Mouse (Mus musculus): ENCODE measurements at regions not wholly inside any gene's neighbourhood (a gene's known extent, or its start where the extent isn't known, plus 50 kb on each side); places are given as distances from the start of the nearest gene placed in this dataset.

DNA sequence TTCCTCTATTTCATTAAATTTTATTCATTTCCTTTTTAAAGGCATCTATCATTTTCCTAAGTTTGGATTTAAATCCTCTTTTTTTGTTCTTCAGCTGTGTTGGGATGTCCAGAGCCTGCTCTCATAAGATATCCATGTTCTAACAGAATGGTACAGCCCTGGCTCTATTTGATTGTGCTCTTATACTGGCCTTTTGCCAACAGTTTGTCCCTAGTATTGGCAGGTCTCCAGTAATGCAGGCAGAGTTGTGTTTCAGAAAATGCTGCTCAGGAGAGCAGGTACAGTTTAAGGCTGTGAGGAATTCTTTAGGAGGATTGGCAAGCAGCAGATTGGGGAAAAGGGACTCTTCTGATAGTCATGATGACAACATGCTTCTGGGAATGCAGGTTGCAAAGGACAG, 797.1 kb upstream of the Slit2 start:
- no peaks in the 10 kb centered on the region for H3K9me3 ChIP-seq (ENCODE audit: low read length)
- H3K36me3 ChIP-seq (ENCODE audit: insufficient read depth, low read length): no peaks in the 10 kb centered on the region
- no peak overlapping the region for H3K27ac ChIP-seq
- H3K4me1 ChIP-seq (ENCODE audit: insufficient read depth, low read length): no peaks in the 10 kb centered on the region
- no peak overlapping the region for H3K4me2 ChIP-seq (ENCODE audit: low read depth, low read length)
- H3K27me3 ChIP-seq (ENCODE audit: insufficient read depth, low read length): no peaks in the 10 kb centered on the region
- DNase-seq (ENCODE audit: low spot score) (peak; percentile 67), ATAC-seq (no peak)
- H3K9ac ChIP-seq (replicated peaks; ENCODE audit: low read length): no peak overlapping the region
- no peak for TF ChIP-seq CTCF (IDR thresholded peaks at IDR 0.05; ENCODE audit: low read depth)
- H3K4me3 ChIP-seq (ENCODE audit: low read length): no peak overlapping the region

DNA sequence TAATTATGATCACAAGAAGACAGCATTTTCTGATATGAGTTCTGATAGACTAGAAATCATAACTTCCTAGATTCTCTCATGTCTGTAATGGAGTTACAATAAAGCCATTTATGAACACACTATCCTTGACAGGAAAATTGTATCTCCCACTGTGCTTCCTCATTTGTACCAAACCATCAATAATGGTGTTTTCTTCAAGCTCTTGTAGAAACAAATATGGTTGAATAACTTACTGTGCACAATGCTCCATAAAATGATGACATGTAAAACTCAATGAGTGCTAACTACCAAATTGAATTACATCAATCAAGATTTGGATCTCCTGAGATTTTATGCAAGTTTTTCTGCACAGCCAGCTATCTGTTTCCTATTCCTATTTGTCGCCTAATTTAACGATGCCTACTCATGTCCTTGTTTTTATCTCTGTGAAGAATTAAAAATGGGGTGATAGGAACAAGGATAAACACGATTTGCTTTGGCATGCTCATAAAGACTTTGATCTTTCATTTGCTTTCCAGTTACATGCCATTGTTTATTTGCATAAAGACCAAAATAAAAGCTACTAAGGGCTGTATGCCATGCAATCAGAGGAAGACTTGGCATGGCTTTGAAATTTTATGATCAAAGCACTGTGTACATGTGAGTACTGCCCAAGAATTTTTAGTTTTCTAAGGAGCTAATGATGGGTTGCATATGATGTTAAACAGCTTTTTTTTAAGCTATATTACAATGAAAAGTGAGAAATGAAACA, 780.6 kb upstream of the Slit2 start:
- Histone ChIP-seq H3K36me3 (ENCODE audit: insufficient read depth, low read length) (no peaks in the 10 kb centered on the region), H3K4me1 (ENCODE audit: insufficient read depth, low read length) (no peaks in the 10 kb centered on the region), H3K9me3 (ENCODE audit: low read length) (no peaks in the 10 kb centered on the region), H3K9ac (replicated peaks; ENCODE audit: low read length) (no peak overlapping the region), H3K27ac (no peak overlapping the region), H3K4me2 (ENCODE audit: low read depth, low read length) (no peak overlapping the region), H3K4me3 (ENCODE audit: low read length) (no peak overlapping the region), H3K27me3 (ENCODE audit: insufficient read depth, low read length) (no peaks in the 10 kb centered on the region)
- TF ChIP-seq CTCF (IDR thresholded peaks at IDR 0.05; ENCODE audit: low read depth): no peak
- no peak for ATAC-seq
- 55% methylated on average over 3 of the region's 3 CpGs for WGBS
- no peak for DNase-seq (ENCODE audit: low spot score)

DNA sequence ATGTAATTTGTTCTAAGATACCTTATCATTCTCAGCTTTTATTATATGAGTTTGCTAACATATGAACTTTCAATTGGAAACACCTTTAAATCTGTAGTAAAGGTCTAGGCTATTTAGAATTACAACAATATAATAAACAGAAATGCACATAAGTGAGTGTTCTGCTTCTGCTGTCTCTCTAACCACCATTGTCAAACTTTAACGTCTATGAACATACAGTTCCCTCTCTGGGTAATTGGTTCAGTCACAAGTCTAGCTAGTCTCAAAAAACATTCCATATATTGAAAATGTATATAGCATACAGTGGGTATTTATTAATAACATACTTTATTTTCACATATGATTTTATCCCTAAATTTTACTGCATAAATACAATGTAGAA, 780.0 kb upstream of the Slit2 start:
- Histone ChIP-seq H3K27ac (no peak overlapping the region), H3K9ac (replicated peaks; ENCODE audit: low read length) (no peak overlapping the region), H3K9me3 (ENCODE audit: low read length) (no peaks in the 10 kb centered on the region), H3K4me2 (ENCODE audit: low read depth, low read length) (no peak overlapping the region), H3K27me3 (ENCODE audit: insufficient read depth, low read length) (no peaks in the 10 kb centered on the region), H3K4me1 (ENCODE audit: insufficient read depth, low read length) (no peaks in the 10 kb centered on the region), H3K36me3 (ENCODE audit: insufficient read depth, low read length) (no peaks in the 10 kb centered on the region), H3K4me3 (ENCODE audit: low read length) (no peak overlapping the region)
- DNase-seq (ENCODE audit: low spot score) (no peak), ATAC-seq (no peak)
- WGBS: 82% methylated on average over 1 of the region's 1 CpGs
- TF ChIP-seq CTCF (IDR thresholded peaks at IDR 0.05; ENCODE audit: low read depth): no peak

DNA sequence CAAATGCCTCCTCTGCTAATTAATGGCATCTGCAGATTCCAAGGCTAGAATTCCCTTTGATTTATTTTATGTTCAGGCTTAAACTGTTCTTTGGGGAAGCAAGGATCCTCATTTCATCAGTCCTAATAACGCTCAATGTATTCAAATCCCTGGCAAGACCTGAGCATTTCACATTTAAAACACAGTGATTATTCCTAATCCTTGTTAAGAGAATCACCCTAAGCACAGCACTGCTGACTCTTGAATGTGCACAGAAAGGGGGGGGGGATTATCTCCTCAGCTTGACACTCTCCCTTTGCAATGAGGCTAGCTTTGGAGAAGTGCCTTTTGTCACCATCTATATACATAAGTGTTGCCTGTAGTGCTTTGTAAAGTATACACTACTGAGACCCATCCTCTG, 772.4 kb upstream of the Slit2 start:
- no peak for TF ChIP-seq CTCF (IDR thresholded peaks at IDR 0.05; ENCODE audit: low read depth)
- Histone ChIP-seq H3K27ac (no peak overlapping the region), H3K9me3 (ENCODE audit: low read length) (no peaks in the 10 kb centered on the region), H3K4me3 (ENCODE audit: low read length) (no peak overlapping the region), H3K4me2 (ENCODE audit: low read depth, low read length) (no peak overlapping the region), H3K27me3 (ENCODE audit: insufficient read depth, low read length) (no peaks in the 10 kb centered on the region), H3K36me3 (ENCODE audit: insufficient read depth, low read length) (no peaks in the 10 kb centered on the region), H3K9ac (replicated peaks; ENCODE audit: low read length) (no peak overlapping the region), H3K4me1 (ENCODE audit: insufficient read depth, low read length) (no peaks in the 10 kb centered on the region)
- ATAC-seq (no peak), DNase-seq (ENCODE audit: low spot score) (no peak)
- 38% methylated on average over 1 of the region's 1 CpGs for WGBS

DNA sequence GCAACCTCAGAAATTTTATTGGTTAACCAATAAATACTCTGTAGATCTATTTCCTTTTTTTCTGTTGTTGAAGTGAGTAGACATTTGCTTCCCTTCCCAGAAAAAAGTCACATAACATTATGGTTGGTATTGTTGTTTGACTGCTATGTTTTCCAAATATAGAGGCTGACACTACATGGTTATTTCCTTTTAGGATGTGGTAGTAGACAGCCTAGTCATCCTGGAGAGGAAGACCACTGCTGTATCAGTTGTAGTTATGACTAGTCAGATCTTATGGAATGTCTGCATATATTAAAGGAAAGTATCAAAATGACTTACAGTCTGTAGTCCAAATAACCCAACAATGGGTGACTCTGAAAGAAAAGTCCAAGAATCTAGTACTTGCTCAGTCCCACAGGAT, 767.5 kb upstream of the Slit2 start:
- no peak for TF ChIP-seq CTCF (IDR thresholded peaks at IDR 0.05; ENCODE audit: low read depth)

DNA sequence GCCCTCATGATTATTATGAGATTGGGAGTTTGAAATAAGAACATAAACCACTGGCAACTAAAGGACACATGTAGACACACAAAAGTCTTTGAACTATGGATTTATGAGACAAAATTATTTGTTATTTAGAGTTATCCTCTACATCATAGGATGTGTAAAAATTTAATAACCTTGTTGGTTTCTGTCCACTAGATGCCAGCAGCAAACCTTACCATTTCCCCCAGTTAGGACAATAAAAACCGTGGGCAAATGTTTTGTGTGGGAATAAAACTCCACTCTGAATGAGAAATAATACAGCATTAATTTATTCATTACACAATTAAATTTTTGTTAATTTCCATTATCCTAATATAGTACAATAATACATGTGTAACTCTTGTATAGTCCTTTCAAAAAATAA, 757.7 kb upstream of the Slit2 start:
- Histone ChIP-seq H3K4me3 (ENCODE audit: low read length) (no peak overlapping the region), H3K27me3 (ENCODE audit: insufficient read depth, low read length) (no peaks in the 10 kb centered on the region), H3K9ac (replicated peaks; ENCODE audit: low read length) (no peak overlapping the region), H3K9me3 (ENCODE audit: low read length) (no peaks in the 10 kb centered on the region), H3K36me3 (ENCODE audit: insufficient read depth, low read length) (no peaks in the 10 kb centered on the region), H3K27ac (no peak overlapping the region), H3K4me1 (ENCODE audit: insufficient read depth, low read length) (no peaks in the 10 kb centered on the region), H3K4me2 (ENCODE audit: low read depth, low read length) (no peak overlapping the region)
- DNase-seq (ENCODE audit: low spot score) (peak; percentile 5), ATAC-seq (no peak)
- TF ChIP-seq CTCF (IDR thresholded peaks at IDR 0.05; ENCODE audit: low read depth): peak; percentile 40
- WGBS: 64% methylated on average over 1 of the region's 1 CpGs

More for the DNA sequence above, 767.5 kb upstream of the Slit2 start:
- DNase-seq (ENCODE audit: low spot score) (no peak), ATAC-seq (no peak)
- Histone ChIP-seq H3K4me3 (ENCODE audit: low read length) (no peak overlapping the region), H3K9ac (replicated peaks; ENCODE audit: low read length) (no peak overlapping the region), H3K4me1 (ENCODE audit: insufficient read depth, low read length) (no peaks in the 10 kb centered on the region), H3K9me3 (ENCODE audit: low read length) (no peaks in the 10 kb centered on the region), H3K36me3 (ENCODE audit: insufficient read depth, low read length) (no peaks in the 10 kb centered on the region), H3K27me3 (ENCODE audit: insufficient read depth, low read length) (no peaks in the 10 kb centered on the region), H3K4me2 (ENCODE audit: low read depth, low read length) (no peak overlapping the region), H3K27ac (no peak overlapping the region)

DNA sequence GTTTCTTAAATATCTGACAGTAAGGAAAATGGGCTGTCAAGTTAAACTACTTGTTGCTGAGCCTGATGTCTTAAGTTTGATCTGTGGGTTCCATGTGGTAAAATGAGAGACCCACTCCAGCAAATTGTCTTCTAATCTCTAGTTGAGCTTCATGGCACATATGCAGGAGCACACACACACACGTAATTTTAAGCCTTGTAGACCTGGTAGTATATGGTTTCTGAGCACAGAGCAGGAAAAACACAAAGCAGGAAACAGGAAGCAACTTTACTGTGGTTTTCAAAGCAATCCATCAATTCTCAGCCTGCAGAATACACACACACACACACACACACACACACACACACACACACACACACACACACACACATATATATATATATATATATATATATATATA, 746.8 kb upstream of the Slit2 start:
- no peak overlapping the region for H3K4me2 ChIP-seq (ENCODE audit: low read depth, low read length)
- H3K4me3 ChIP-seq (ENCODE audit: low read length): no peak overlapping the region
- no peaks in the 10 kb centered on the region for H3K27me3 ChIP-seq (ENCODE audit: insufficient read depth, low read length)
- H3K9me3 ChIP-seq (ENCODE audit: low read length): no peaks in the 10 kb centered on the region
- H3K27ac ChIP-seq: no peak overlapping the region
- ATAC-seq (no peak), DNase-seq (ENCODE audit: low spot score) (no peak)
- 76% methylated on average over 1 of the region's 1 CpGs for WGBS
- no peaks in the 10 kb centered on the region for H3K36me3 ChIP-seq (ENCODE audit: insufficient read depth, low read length)
- H3K9ac ChIP-seq (replicated peaks; ENCODE audit: low read length): no peak overlapping the region
- no peaks in the 10 kb centered on the region for H3K4me1 ChIP-seq (ENCODE audit: insufficient read depth, low read length)
- TF ChIP-seq CTCF (IDR thresholded peaks at IDR 0.05; ENCODE audit: low read depth): no peak

Measured in hindbrain, postnatal 0 days (tissue).